Mouse (Mus musculus) liver, embryonic 14.5 days (tissue): ENCODE measurements around the gene Prx.

Experiments
- CTCF ChIP-seq: IDR thresholded peaks from 2 replicates; pipeline ENCODE4 v1.5.1; 2016; ENCODE audit warnings: antibody characterized with exemption, low read depth, control low read depth
- EP300 ChIP-seq: IDR thresholded peaks from 2 replicates; pipeline ENCODE4 v1.6.1; 2016; ENCODE audit warnings: antibody characterized with exemption, low read depth

DNA sequence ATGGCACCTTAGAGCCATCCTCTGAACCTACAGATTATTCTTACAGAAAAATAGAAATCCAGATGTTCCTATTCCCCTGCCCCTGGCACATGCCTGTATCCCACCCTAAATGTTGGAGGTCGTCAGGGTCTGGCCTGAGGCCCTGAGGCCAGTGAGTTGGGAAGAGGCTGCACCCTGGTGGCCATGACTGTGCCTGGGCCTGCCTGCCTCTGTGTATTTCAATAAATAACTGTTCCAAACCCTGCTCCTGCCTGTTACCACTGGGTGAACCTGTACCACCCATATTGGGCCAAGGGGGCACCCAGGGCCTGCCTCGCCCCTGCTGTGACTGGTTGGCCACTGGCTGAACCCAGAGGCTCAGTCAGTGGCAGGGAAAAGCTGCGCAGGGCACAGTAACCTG is 31.8 kb downstream of the Prx start:
- no peak for TF ChIP-seq EP300
- TF ChIP-seq CTCF, result peak; percentile 69
